Mouse (Mus musculus) stomach, adult 2 months (tissue): ENCODE measurements around the gene Slc5a4b. TPM values are rescaled to one million over a fixed set of nuclear protein-coding genes. Genes with fewer than 3 reads are reported as not detected.

Experiments
- polyA plus RNA-seq: library from polyadenylated mRNA; depleted of rRNA; stranded (reverse); fragments of >200 nt; gene quantifications from 2 replicates; pipeline ENCODE4 v1.2.3, GENCODE M21; 2012; rRNA removed

Slc5a4b gene
- 0.02 and 0.04 TPM in 2 replicates for polyA plus RNA-seq

DNA sequence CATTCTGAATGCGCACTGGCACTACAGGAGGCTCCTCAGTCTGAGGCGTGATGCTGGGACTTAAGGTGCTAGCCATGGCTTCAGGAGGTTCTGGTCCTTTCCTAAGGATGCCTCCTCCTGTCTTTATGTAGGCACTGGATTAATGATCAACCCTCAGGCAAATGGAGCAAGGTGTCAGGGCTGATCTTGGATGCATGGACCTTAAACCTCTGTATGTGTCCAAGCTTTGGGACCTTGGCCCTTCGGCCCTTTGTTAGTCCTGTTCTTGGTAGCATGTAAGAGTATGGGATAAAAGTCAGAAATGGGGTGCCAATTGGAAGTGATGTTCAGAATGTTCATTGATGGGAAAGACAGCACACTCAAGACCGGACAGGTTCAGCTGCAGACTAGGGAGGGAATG lies at the start of gene Slc5a4b:
Slc5a4b (minus strand) TSS at position 101 of the 400 bp plus-strand sequence.

DNA sequence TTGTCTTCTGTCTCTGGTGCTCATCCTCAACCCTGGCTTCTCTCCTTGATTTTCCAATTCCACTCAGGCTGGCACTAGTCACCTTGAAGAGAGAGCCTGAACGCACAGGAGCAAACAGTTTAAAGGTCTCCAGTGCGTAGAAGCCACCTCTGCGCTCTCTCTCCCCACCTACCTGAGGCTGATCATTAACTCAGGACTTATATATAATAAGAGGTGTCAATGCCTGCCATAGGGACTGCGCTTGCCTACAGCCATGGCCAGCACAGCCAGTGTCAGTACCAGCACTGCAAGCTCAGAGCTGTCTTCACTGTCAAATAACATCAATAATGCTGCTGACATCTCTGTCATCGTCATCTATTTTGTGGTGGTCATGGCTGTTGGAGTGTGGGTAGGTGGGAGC lies 36.5 kb upstream of the Slc5a4b start, which contains the start of gene Slc5a4a:
Slc5a4a (plus strand) TSS at position 174 of the 400 bp plus-strand sequence.

DNA sequence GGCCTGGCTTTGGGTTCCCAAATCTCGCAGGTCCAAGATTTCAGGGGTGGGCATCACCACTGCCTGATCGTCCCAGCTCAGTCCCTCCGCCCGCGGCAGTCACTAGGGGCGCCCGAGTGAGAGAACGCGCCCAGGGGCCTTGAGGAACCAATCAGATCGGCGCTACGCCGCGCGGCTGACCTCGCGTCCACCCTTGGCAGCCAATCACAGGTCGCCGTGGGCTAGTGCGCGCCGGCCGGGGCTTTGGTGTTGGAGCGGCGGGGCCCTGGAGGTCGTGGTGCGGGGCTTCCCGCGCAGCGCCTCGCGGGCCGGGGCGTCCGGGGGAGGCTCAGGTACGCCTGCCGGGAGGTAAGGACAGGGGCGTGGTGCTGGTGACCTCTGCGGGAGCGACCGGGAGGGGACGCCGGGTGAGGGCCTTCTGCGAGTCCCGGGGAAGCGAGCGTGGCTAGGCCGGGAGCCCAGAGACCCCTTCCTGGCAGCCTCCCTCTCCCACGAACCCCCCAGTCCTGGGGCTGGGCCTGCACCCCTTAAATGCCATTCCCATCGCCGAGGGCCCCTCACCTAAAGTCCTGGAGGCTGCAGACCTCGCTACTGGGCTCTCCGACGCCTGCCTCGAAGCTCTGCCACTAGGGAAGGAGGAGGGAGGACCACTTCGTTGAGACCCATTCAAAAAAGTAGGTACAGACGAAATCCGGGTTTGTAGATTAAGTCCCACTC lies 78.2 kb downstream of the Slc5a4b start, which contains the start of gene Zfp280b:
Zfp280b (plus strand) TSS at position 249 of the 717 bp plus-strand sequence.

Other genes starting within 250 kb of the Slc5a4b start
- gene Derl3, start 217.5 kb downstream of the Slc5a4b start, polyA plus RNA-seq = 28.9 and 38.8 TPM in 2 replicates
- gene Smarcb1, start 189.3 kb downstream of the Slc5a4b start, polyA plus RNA-seq = 32.3 and 34.3 TPM in 2 replicates
- 1,169 and 2,852 TPM in 2 replicates for gene Chchd10, start 177.8 kb downstream of the Slc5a4b start, polyA plus RNA-seq
- gene Mmp11, start 174.5 kb downstream of the Slc5a4b start, polyA plus RNA-seq = 11.6 and 13.7 TPM in 2 replicates
- gene Gm867, start 170.3 kb downstream of the Slc5a4b start, polyA plus RNA-seq = 0.11 TPM in 1 of 2 replicates, not detected in the other
- gene Vpreb3, start 167.9 kb downstream of the Slc5a4b start, polyA plus RNA-seq = 0.11 and 0.31 TPM in 2 replicates
- gene Gm5134, start 156.4 kb downstream of the Slc5a4b start, polyA plus RNA-seq = not detected in 2 replicates
- 1.3 and 1.5 TPM in 2 replicates for gene Zfp280b, start 78.3 kb downstream of the Slc5a4b start, polyA plus RNA-seq
- not detected in 2 replicates for gene Slc5a4a, start 36.5 kb upstream of the Slc5a4b start, polyA plus RNA-seq
- 11.8 and 15.6 TPM in 2 replicates for gene Prmt2, start 126.9 kb upstream of the Slc5a4b start, polyA plus RNA-seq
- gene S100b, start 142.9 kb upstream of the Slc5a4b start, polyA plus RNA-seq = 0.73 and 1.8 TPM in 2 replicates
- 6.3 and 13.0 TPM in 2 replicates for gene Dip2a, start 234.3 kb upstream of the Slc5a4b start, polyA plus RNA-seq